9 mouse cellular contexts compared by ENCODE assay signal in genomic region chr12:55388478-55388877, GRCm38 (mm10). TPM values are rescaled to one million over a fixed set of nuclear protein-coding genes. Genes with fewer than 3 reads are reported as not detected.
A peak's percentile ranks its signal among the peaks of the same experiment; 100 is the strongest.
DNase-seq lines count a peak whose midpoint lies in the region; ATAC-seq and TF ChIP-seq lines count a peak whose summit lies in the region.
"Had no signal": no experiment of that assay in that cellular context is flagged by ENCODE, and none has a peak within 500 bp of the region (broad histone marks: within the 10 kb centered on the region; RNA-seq: fewer than 3 reads in every experiment).

No protein-coding gene starts in this region.

- H3K36me3 ChIP-seq in heart, adult 2 months (ENCODE audit: control insufficient read depth, insufficient read depth, low read length) = no peaks in the 10 kb centered on the region
- H3K36me3 ChIP-seq in heart, embryonic 12.5 days = no peaks in the 10 kb centered on the region
- no peaks in the 10 kb centered on the region for H3K36me3 ChIP-seq in intestine, embryonic 15.5 days
- no peaks in the 10 kb centered on the region for H3K36me3 ChIP-seq in lung, embryonic 16.5 days (ENCODE audit: control insufficient read depth, insufficient read depth, low read length)
- H3K36me3 ChIP-seq: heart, embryonic 13.5 days had no signal

- H3K79me2 ChIP-seq in heart, adult 2 months (replicated peaks; ENCODE audit: control insufficient read depth, insufficient read depth, low read length) = no peaks in the 10 kb centered on the region

- no peaks in the 10 kb centered on the region for H3K27me3 ChIP-seq in heart, adult 2 months (ENCODE audit: control insufficient read depth, insufficient read depth, low read length)
- no peaks in the 10 kb centered on the region for H3K27me3 ChIP-seq in heart, embryonic 12.5 days (replicated peaks)
- H3K27me3 ChIP-seq in intestine, embryonic 15.5 days (replicated peaks) = no peaks in the 10 kb centered on the region
- H3K27me3 ChIP-seq in lung, embryonic 16.5 days (ENCODE audit: control insufficient read depth, insufficient read depth, low read depth, low read length) = no peaks in the 10 kb centered on the region
- H3K27me3 ChIP-seq: heart, embryonic 13.5 days had no signal

- no peak for TF ChIP-seq EP300 in heart, adult 2 months (IDR thresholded peaks at IDR 0.05; ENCODE audit: insufficient read depth, low read depth, low read length)

- no peak overlapping the region for H3K27ac ChIP-seq in heart, adult 2 months
- H3K27ac ChIP-seq in heart, embryonic 12.5 days (ENCODE audit: poor library complexity, severe bottlenecking) = no peak overlapping the region
- no peak overlapping the region for H3K27ac ChIP-seq in intestine, embryonic 15.5 days
- H3K27ac ChIP-seq in lung, embryonic 16.5 days (ENCODE audit: low read length) = peak overlapping the region; percentile 45
- H3K27ac ChIP-seq: heart, embryonic 13.5 days had no signal

- TF ChIP-seq POLR2A in heart, adult 2 months (IDR thresholded peaks at IDR 0.05; ENCODE audit: insufficient read depth, low read depth, low read length) = no peak

- ATAC-seq in heart, embryonic 12.5 days (ENCODE audit: insufficient number of reproducible peaks, low FRiP score) = no peak
- ATAC-seq in intestine, embryonic 15.5 days = peak; percentile 47; the same call in 1 of the 2 replicates
- peak; percentile 15; the same call in 1 of the 2 replicates for ATAC-seq in lung, embryonic 16.5 days (ENCODE audit: low read depth)

- TF ChIP-seq CTCF in heart, adult 2 months (IDR thresholded peaks at IDR 0.05) = peak; percentile 37

- peak; percentile 44 to 61 for DNase-seq in heart, adult 2 months
- DNase-seq in CD4-positive helper T cell, adult 2 months (ENCODE audit: low read depth, low spot score) = peak; percentile 83
- peak; percentile 56 for DNase-seq in brain, adult 2 months (ENCODE audit: low read depth, low spot score)
- DNase-seq in spleen, postnatal 4 days (ENCODE audit: low spot score in 2 of 2) = peak; percentile 73 to 86
- no peak for DNase-seq in cerebellum, adult 11 months

- intact Hi-C loops in heart, adult 2 months (cut with DNase I) = no loop called here

- no peak overlapping the region for H3K4me3 ChIP-seq in heart, adult 2 months
- no peak overlapping the region for H3K4me3 ChIP-seq in heart, embryonic 12.5 days
- H3K4me3 ChIP-seq in intestine, embryonic 15.5 days (replicated peaks) = no peak overlapping the region
- no peak overlapping the region for H3K4me3 ChIP-seq in lung, embryonic 16.5 days (ENCODE audit: low read length)
- H3K4me3 ChIP-seq: heart, embryonic 13.5 days had no signal

- no peak overlapping the region for H3K9ac ChIP-seq in heart, adult 2 months (ENCODE audit: low read depth, low read length)
- H3K9ac ChIP-seq in heart, embryonic 12.5 days = no peak overlapping the region
- no peak overlapping the region for H3K9ac ChIP-seq in intestine, embryonic 15.5 days
- no peak overlapping the region for H3K9ac ChIP-seq in lung, embryonic 16.5 days (ENCODE audit: low read length)
- H3K9ac ChIP-seq: heart, embryonic 13.5 days had no signal

- no peak overlapping the region for H3K4me2 ChIP-seq in heart, embryonic 12.5 days
- H3K4me2 ChIP-seq in intestine, embryonic 15.5 days (replicated peaks) = no peak overlapping the region
- H3K4me2 ChIP-seq in lung, embryonic 16.5 days (ENCODE audit: low read depth, low read length) = no peak overlapping the region
- H3K4me2 ChIP-seq: heart, embryonic 13.5 days had no signal

- H3K9me3 ChIP-seq in heart, embryonic 12.5 days (replicated peaks) = no peaks in the 10 kb centered on the region
- no peaks in the 10 kb centered on the region for H3K9me3 ChIP-seq in intestine, embryonic 15.5 days
- H3K9me3 ChIP-seq in lung, embryonic 16.5 days (ENCODE audit: control insufficient read depth, low read length) = no peaks in the 10 kb centered on the region
- H3K9me3 ChIP-seq: heart, embryonic 13.5 days had no signal

- H3K4me1 ChIP-seq in heart, adult 2 months (ENCODE audit: control insufficient read depth, insufficient read depth, low read length) = peaks cover 10% of the 10 kb centered on the region
- peaks cover 21% of the 10 kb centered on the region for H3K4me1 ChIP-seq in heart, embryonic 12.5 days (replicated peaks)
- H3K4me1 ChIP-seq in intestine, embryonic 15.5 days (replicated peaks) = 0 out of 2 replicates have a peak, but pooled peaks cover 9% of the 10 kb centered on the region
- H3K4me1 ChIP-seq in lung, embryonic 16.5 days (replicated peaks; ENCODE audit: control insufficient read depth, insufficient read depth, low read length) = peaks cover 17% of the 10 kb centered on the region

- 62% methylated on average over 6 of the region's 6 CpGs for WGBS in heart, adult 2 months
- WGBS in heart, embryonic 12.5 days = 63% methylated on average over 6 of the region's 6 CpGs
- 63% methylated on average over 6 of the region's 6 CpGs for WGBS in intestine, embryonic 15.5 days
- 59% methylated on average over 6 of the region's 6 CpGs for WGBS in lung, embryonic 16.5 days

RNA-seq across cellular contexts. Expression of gene Psma6, which starts 4.5 kb away (rescaled TPM):
- 100 to 1,000 TPM; 140 to 163 TPM for total RNA-seq in heart, adult 2 months (2021)
- polyA plus RNA-seq in heart, adult 2 months (2012; rRNA removed) = 70.9 and 117 TPM in 2 replicates
- 298 and 308 TPM in 2 replicates for polyA plus RNA-seq in heart, embryonic 12.5 days (2016; fragmentation: Nextera tagmentation; extraction: Ambion mirVana)
- 413 and 421 TPM in 2 replicates for polyA plus RNA-seq in intestine, embryonic 15.5 days (2015; fragmentation: Nextera tagmentation; extraction: Ambion mirVana)
- polyA plus RNA-seq in lung, embryonic 16.5 days (2015; fragmentation: Nextera tagmentation; extraction: Ambion mirVana) = 389 and 394 TPM in 2 replicates
